Mouse (Mus musculus) C2C12 (cell line): ENCODE results near the gene Rftn1. TPM values are rescaled to one million over a fixed set of nuclear protein-coding genes. Genes with fewer than 3 reads are reported as not detected.

ENCODE experiments used
- H3K27me3 ChIP-seq: one replicate; pipeline ENCODE4 v1.6.1; 2011; ENCODE audit not compliant: control insufficient read depth, insufficient read depth, insufficient read length
- H3K36me3 ChIP-seq: one replicate; pipeline ENCODE4 v1.6.1; 2011; ENCODE audit not compliant: control insufficient read depth, insufficient read depth
- H3K4me3 ChIP-seq: one replicate; pipeline ENCODE4 v1.5.1; 2011; ENCODE audit warnings: mild to moderate bottlenecking, control low read depth; ENCODE audit not compliant: poor library complexity, insufficient read depth, severe bottlenecking
- H3K79me2 ChIP-seq: one replicate; pipeline ENCODE4 v1.6.1; 2011; ENCODE audit not compliant: control insufficient read depth, insufficient read depth
- H3K79me3 ChIP-seq: one replicate; pipeline ENCODE4 v1.6.1; 2011; ENCODE audit warnings: low read depth, control low read depth
- H3ac ChIP-seq: one replicate; pipeline ENCODE3; 2011; ENCODE audit warnings: low read depth; ENCODE audit not compliant: control insufficient read depth, insufficient read length
- CEBPB ChIP-seq: IDR thresholded peaks from one replicate; pipeline ENCODE4 v1.6.1; 2011; ENCODE audit warnings: low read depth, mild to moderate bottlenecking, control low read depth, moderate library complexity
- CTCF ChIP-seq: IDR thresholded peaks from one replicate; pipeline ENCODE4 v1.5.1; 2011; ENCODE audit not compliant: control insufficient read depth, insufficient read depth, insufficient read length
- polyA plus RNA-seq: library from polyadenylated mRNA; unstranded; fragments of >200 nt; fragmentation: generic; extraction: Trizol; gene quantifications from one replicate; pipeline ENCODE4 v1.2.1, GENCODE M21; 2012; ENCODE audit warnings: missing spikeins

Rftn1 gene
- polyA plus RNA-seq, 1 experiment, result 0.35 TPM

GRCm38 (mm10) chr17:49942674-49943073 lies 247.8 kb downstream of the Rftn1 start:
- Histone ChIP-seq H3K79me2 (no peaks in the 10 kb centered on the region), H3K27me3 (no peaks in the 10 kb centered on the region), H3K4me3 (no peak overlapping the region), H3K79me3 (no peaks in the 10 kb centered on the region), H3K36me3 (no peaks in the 10 kb centered on the region), H3ac (no peak overlapping the region)
- TF ChIP-seq CTCF (peak; percentile 30), CEBPB (no peak)

Other genes starting within 250 kb of the Rftn1 start
- not detected for gene Dazl, start 103.0 kb upstream of the Rftn1 start, polyA plus RNA-seq